Mouse (Mus musculus): ENCODE results near the gene Lrrc8b. TPM values are rescaled to one million over a fixed set of nuclear protein-coding genes. Genes with fewer than 3 reads are reported as not detected.

Lrrc8b gene
- polyA plus RNA-seq, 1 experiment from 2014 or later = 7.3 TPM

DNA sequence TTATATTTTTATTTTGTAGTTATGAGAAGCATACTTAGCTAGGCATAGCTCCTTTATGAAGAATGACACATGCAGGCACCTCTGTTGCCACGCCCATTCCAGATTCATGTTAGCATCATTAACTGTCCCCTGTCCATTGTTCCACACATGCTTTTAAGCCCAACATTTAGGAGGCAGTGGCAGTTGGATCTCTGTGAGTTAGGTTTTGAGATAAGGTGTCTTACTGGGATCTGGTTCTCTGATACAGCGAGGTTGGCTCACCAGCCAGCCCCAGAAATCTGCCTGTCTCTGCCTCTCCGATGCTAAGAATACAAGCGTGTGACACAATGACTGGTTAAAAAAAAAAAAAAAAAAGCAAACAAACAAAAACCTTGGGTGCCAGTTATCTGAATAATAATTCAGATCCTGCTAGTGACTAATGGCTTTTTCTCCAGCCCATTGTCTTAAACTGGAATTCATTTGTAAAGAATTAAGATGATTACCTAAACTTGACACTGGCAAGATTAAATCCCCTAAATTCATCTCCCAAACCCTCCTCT, 110.6 kb downstream of the Lrrc8b start:
- WGBS = 88% methylated on average over 4 of the region's 4 CpGs
- Histone ChIP-seq H3K27ac (no peak overlapping the region), H3K27me3 (no peaks in the 10 kb centered on the region), H3K4me3 (replicated peaks) (no peak overlapping the region), H3K4me1 (0 out of 2 replicates have a peak, but pooled peaks cover 7% of the 10 kb centered on the region), H3K4me2 (no peak overlapping the region), H3K36me3 (no peaks in the 10 kb centered on the region), H3K9me3 (replicated peaks) (no peaks in the 10 kb centered on the region), H3K9ac (no peak overlapping the region)
- no peak for ATAC-seq (replicated peaks; ENCODE audit: low FRiP score)

DNA sequence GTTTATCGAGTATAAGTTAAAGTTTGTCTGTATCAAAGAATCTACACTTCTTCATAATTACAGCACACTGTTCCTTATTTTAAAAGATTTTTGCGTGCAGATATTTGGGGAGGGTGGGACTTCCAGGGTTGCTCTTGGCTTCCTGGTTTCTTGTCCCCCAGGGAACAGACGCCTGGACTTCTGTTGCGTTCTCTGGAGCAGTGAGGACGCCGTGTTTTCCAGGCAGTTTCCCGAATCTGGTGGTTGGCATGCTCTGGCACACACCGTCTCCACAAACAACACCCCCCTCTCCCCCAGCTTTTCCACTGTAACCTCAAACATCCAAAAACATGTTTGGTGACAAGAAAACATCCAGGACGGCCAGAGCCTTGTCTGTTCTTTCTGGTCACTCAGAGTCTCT, 111.2 kb downstream of the Lrrc8b start:
- 88% methylated on average over 9 of the region's 9 CpGs for WGBS
- Histone ChIP-seq H3K4me2 (no peak overlapping the region), H3K9me3 (replicated peaks) (no peaks in the 10 kb centered on the region), H3K4me1 (0 out of 2 replicates have a peak, but pooled peaks cover 7% of the 10 kb centered on the region), H3K36me3 (no peaks in the 10 kb centered on the region), H3K27me3 (no peaks in the 10 kb centered on the region), H3K27ac (no peak overlapping the region), H3K9ac (no peak overlapping the region), H3K4me3 (replicated peaks) (no peak overlapping the region)
- no peak for ATAC-seq (replicated peaks; ENCODE audit: low FRiP score)

DNA sequence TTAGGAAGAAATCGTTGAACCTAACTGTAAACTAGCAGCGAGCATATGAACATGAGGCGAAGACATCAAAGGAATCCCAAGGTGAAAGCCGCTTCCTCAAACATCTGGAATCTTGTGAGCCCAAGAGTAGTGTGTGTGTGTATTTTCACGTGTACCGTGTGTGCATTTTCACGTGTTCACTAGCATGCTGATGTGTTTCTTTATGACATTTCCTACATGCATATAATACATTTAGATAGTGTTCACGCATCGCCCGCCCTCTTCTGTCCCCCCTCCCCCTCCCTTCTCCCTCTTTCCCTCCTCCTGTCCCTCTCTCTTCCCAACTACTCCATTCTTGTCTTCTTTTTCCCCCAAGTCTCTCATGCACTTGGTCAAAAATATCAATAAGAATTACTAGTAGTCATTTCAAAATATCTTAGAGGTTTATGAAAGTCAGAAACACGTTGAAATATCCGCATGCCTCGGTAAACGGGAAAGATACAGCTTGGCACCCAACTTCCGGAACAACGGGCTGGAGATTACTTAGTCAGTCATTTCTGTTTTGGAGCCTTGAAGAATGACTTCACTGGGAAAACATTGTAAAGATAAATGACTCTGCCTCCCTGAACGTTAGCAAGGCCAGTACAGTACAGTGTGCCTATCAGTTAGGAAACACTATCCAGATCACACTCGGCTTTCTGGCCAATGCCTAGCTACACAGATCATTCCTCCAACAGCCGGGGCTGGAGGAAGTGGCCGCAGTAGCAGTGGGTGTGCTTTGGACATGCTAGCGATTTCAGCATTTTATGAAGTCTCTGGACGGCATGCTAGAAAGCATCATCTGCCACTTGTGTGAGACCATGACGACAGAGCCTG, 112.1 kb downstream of the Lrrc8b start:
- 77% methylated on average over 23 of the region's 23 CpGs for WGBS
- Histone ChIP-seq H3K4me1 (0 out of 2 replicates have a peak, but pooled peaks cover 7% of the 10 kb centered on the region), H3K27me3 (no peaks in the 10 kb centered on the region), H3K36me3 (no peaks in the 10 kb centered on the region), H3K27ac (no peak overlapping the region), H3K4me2 (no peak overlapping the region), H3K9me3 (replicated peaks) (no peaks in the 10 kb centered on the region), H3K4me3 (replicated peaks) (no peak overlapping the region), H3K9ac (no peak overlapping the region)
- no peak for ATAC-seq (replicated peaks; ENCODE audit: low FRiP score)

DNA sequence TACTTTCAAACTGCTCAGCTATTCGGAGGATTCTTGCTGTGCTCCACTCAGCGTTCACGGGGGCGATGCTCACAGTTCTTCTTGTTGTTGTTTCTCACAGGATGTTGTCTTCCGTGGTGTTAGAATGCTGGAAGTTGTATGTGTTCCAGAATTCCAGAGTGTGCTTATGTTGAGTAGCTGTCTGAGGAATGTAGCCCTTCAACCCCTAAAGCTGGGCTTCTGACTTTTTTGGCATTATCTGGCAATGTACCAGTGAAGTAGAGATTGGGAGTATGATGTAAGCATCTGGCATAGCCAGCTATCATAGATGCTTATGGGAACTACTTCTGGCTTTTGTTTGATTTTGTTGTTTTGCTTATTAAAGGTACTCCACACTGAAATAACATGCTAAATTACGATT, 115.0 kb downstream of the Lrrc8b start:
- 65% methylated on average over 6 of the region's 6 CpGs for WGBS
- no peak overlapping the region for H3K9ac ChIP-seq
- H3K27ac ChIP-seq = no peak overlapping the region
- H3K36me3 ChIP-seq = no peaks in the 10 kb centered on the region
- no peaks in the 10 kb centered on the region for H3K9me3 ChIP-seq (replicated peaks)
- H3K4me1 ChIP-seq = 0 out of 2 replicates have a peak, but pooled peaks cover 3% of the 10 kb centered on the region
- H3K4me2 ChIP-seq = no peak overlapping the region
- H3K27me3 ChIP-seq = no peaks in the 10 kb centered on the region
- no peak overlapping the region for H3K4me3 ChIP-seq (replicated peaks)
- ATAC-seq (replicated peaks; ENCODE audit: low FRiP score) = no peak

DNA sequence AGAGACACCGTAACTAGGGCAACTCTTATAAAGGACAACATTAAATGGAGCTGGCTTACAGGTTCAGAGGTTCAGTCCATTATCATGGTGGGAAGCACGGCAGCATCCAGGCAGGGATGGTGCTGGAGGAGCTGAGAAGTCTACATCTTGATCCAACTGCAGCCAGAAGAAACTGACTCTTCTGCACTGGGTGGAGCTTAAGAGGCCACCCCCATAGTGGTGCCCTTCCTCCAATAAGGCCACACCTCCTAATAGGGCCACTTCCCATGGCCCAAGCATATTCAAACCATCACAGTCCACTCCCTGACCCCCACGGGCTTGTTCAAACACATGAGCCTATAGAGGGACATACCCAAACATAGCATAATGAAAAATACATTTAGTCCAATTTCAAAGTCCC, 119.6 kb downstream of the Lrrc8b start:
- no peaks in the 10 kb centered on the region for H3K36me3 ChIP-seq
- H3K9ac ChIP-seq = no peak overlapping the region
- peaks cover 21% of the 10 kb centered on the region for H3K4me1 ChIP-seq
- H3K27ac ChIP-seq = no peak overlapping the region
- no peaks in the 10 kb centered on the region for H3K27me3 ChIP-seq
- H3K9me3 ChIP-seq (replicated peaks) = no peaks in the 10 kb centered on the region
- 93% methylated on average over 3 of the region's 3 CpGs for WGBS
- ATAC-seq (replicated peaks; ENCODE audit: low FRiP score) = no peak
- no peak overlapping the region for H3K4me3 ChIP-seq (replicated peaks)
- no peak overlapping the region for H3K4me2 ChIP-seq

DNA sequence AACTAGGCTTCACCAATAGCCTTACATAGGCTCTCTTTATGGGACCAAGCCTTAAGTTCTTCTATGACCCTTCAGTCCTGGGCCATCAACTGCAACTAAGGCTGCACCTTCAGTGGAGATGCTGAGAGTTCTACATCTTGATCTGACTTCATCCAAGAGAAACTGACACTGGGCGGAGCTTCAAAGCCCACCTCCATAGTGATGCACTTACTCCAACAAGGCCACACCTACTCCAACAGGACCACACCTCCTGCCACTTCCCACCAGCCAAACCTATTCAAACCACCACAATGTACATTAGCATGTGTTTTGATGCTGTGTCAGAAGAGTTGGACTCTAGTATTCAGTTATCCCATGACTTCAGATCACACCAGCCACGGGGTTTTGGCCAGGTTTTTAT, 120.6 kb downstream of the Lrrc8b start:
- no peaks in the 10 kb centered on the region for H3K27me3 ChIP-seq
- H3K9me3 ChIP-seq (replicated peaks) = no peaks in the 10 kb centered on the region
- no peak for ATAC-seq (replicated peaks; ENCODE audit: low FRiP score)
- no peak overlapping the region for H3K4me3 ChIP-seq (replicated peaks)
- peaks cover 18% of the 10 kb centered on the region for H3K4me1 ChIP-seq
- WGBS = 87% methylated on average over 2 of the region's 2 CpGs
- H3K27ac ChIP-seq = peak overlapping the region; percentile 73; the same call in 1 of the 2 replicates
- H3K36me3 ChIP-seq = 0 out of 2 replicates have a peak, but pooled peaks cover 4% of the 10 kb centered on the region
- H3K4me2 ChIP-seq = no peak overlapping the region
- no peak overlapping the region for H3K9ac ChIP-seq

DNA sequence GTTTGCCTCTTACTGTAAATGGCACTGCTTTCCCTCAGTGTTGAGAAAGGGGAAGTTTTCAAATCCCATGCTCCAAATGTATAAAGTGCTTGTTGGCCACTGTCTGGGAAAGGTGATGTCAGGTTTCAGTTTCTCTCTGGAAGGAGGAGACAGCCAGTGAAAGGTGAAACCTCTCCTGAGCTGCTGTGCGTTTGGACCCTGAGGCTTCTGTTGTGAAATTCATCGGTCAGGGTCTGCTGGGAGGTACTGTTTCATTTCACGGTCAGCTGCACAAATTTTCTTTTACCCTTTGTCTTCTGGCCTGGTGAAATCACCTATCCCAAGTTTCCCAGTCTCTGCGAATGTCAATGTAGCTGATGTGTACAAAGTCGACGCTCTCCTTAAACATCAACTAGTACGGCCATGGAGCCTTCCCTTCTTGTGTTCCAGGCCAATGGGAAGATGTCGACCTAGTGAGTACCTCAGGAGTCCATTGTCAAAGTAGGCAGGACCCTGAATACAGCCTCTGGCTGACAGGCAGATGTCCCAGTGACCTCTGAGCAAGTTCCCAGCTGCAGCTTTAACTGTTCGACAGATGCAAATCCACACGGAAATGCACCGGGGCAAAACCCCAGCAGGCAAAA, 121.6 kb downstream of the Lrrc8b start:
- Histone ChIP-seq H3K4me1 (peaks cover 18% of the 10 kb centered on the region), H3K9ac (no peak overlapping the region), H3K27ac (peak overlapping the region; percentile 73), H3K9me3 (replicated peaks) (no peaks in the 10 kb centered on the region), H3K4me2 (peak overlapping the region; percentile 12; the same call in 1 of the 2 replicates), H3K27me3 (no peaks in the 10 kb centered on the region), H3K36me3 (peaks cover 4% of the 10 kb centered on the region; the same call in 1 of the 2 replicates), H3K4me3 (replicated peaks) (no peak overlapping the region)
- peak; percentile 88 for ATAC-seq (replicated peaks; ENCODE audit: low FRiP score)
- WGBS = 38% methylated on average over 11 of the region's 11 CpGs

Other genes with a start within 250 kb of the Lrrc8b start
- gene Gbp10, start 176.2 kb upstream of the Lrrc8b start, polyA plus RNA-seq (2015; fragmentation: Nextera tagmentation; extraction: Ambion mirVana) = not detected in 2 replicates
- gene Gm43302, start 122.1 kb upstream of the Lrrc8b start, polyA plus RNA-seq (2015; fragmentation: Nextera tagmentation; extraction: Ambion mirVana) = 0.31 TPM in 1 of 2 replicates, not detected in the other
- 0.56 and 0.91 TPM in 2 replicates for gene Gbp6, start 122.1 kb upstream of the Lrrc8b start, polyA plus RNA-seq (2015; fragmentation: Nextera tagmentation; extraction: Ambion mirVana)
- 17.0 and 18.4 TPM in 2 replicates for gene Lrrc8c, start 103.6 kb downstream of the Lrrc8b start, polyA plus RNA-seq (2015; fragmentation: Nextera tagmentation; extraction: Ambion mirVana)